In genomic region chr3:65416571-65416970, GRCm38 (mm10) we compare ENCODE assay signal across 15 mouse cellular contexts. TPM values are rescaled to one million over a fixed set of nuclear protein-coding genes. Genes with fewer than 3 reads are reported as not detected.
DNase-seq lines count a peak whose midpoint lies in the region; ATAC-seq lines count a peak whose summit lies in the region.
"Had no signal": no experiment of that assay in that cellular context is flagged by ENCODE, and none has a peak within 500 bp of the region (broad histone marks: within the 10 kb centered on the region; RNA-seq: fewer than 3 reads in every experiment).

No protein-coding gene starts in this region.

- DNase-seq in 416B (ENCODE audit: low read depth), result peak; percentile 88
- DNase-seq in lung, postnatal 10 days, result no peak
- no peak for DNase-seq in cerebellum, adult 9-11 months
- DNase-seq: adrenal gland, adult 2 months; adrenal gland, postnatal 10 days; adrenal gland, postnatal 25 days; cerebellum, adult 11 months; cerebellum, adult 18-20 months; cerebellum, adult 8-10 months; cerebellum, postnatal 10 days; cerebellum, postnatal 25 days had no signal

- ATAC-seq in granulocyte monocyte progenitor cell, adult 5-6 weeks (replicated peaks; ENCODE audit: poor library complexity, severe bottlenecking), result peak; percentile 39
- ATAC-seq in megakaryocyte progenitor cell, adult 5-6 weeks (replicated peaks; ENCODE audit: poor library complexity), result peak; percentile 27; the same call in 1 of the 2 replicates
- ATAC-seq: forebrain, embryonic 14.5 days; forebrain, embryonic 16.5 days had no signal

RNA-seq across cellular contexts. Expression of gene Ssr3, which starts 24.1 kb away (rescaled TPM):
- 316 and 354 TPM in 2 replicates for total RNA-seq in granulocyte monocyte progenitor cell, adult 5-6 weeks (2014; fragmentation: Nextera tagmentation)
- total RNA-seq in granulocyte monocyte progenitor cell, adult 5-6 weeks (2017), result 429 and 473 TPM in 2 replicates
- 436 and 450 TPM in 2 replicates for total RNA-seq in megakaryocyte progenitor cell, adult 5-6 weeks (2015)
- total RNA-seq in megakaryocyte progenitor cell, adult 5-6 weeks (2017), result 368 and 395 TPM in 2 replicates
